Mouse (Mus musculus): ENCODE data around the gene Ccdc167. TPM values are rescaled to one million over a fixed set of nuclear protein-coding genes. Genes with fewer than 3 reads are reported as not detected.
A peak's percentile ranks its signal among the peaks of the same experiment; 100 is the strongest.

The Ccdc167 gene
- polyA plus RNA-seq, 1 experiment from 2014 or later, result 15.1 TPM

GRCm38 (mm10) chr17:29678526-29678925 is 38.3 kb downstream of the Ccdc167 start:
- no peak overlapping the region for H3K27ac ChIP-seq (replicated peaks)
- no peaks in the 10 kb centered on the region for H3K4me1 ChIP-seq
- H3K4me3 ChIP-seq, result no peak overlapping the region
- no peak for DNase-seq (ENCODE audit: low spot score)
- H3K27me3 ChIP-seq (ENCODE audit: low read depth, poor library complexity, severe bottlenecking), result no peaks in the 10 kb centered on the region
- 92% methylated on average over 8 of the region's 8 CpGs for WGBS
- H3K36me3 ChIP-seq, result peaks cover 99% of the 10 kb centered on the region
- H3K9me3 ChIP-seq (replicated peaks), result no peaks in the 10 kb centered on the region

GRCm38 (mm10) chr17:29673325-29673724 is 43.5 kb downstream of the Ccdc167 start:
- H3K4me3 ChIP-seq, result no peak overlapping the region
- peaks cover 2% of the 10 kb centered on the region; the same call in 1 of the 2 replicates for H3K4me1 ChIP-seq
- H3K27me3 ChIP-seq (ENCODE audit: low read depth, poor library complexity, severe bottlenecking), result no peaks in the 10 kb centered on the region
- no peak for DNase-seq (ENCODE audit: low spot score)
- no peaks in the 10 kb centered on the region for H3K9me3 ChIP-seq (replicated peaks)
- H3K36me3 ChIP-seq, result peaks cover 93% of the 10 kb centered on the region
- WGBS, result 93% methylated on average over 4 of the region's 4 CpGs
- H3K27ac ChIP-seq (replicated peaks), result no peak overlapping the region

- H3K36me3 ChIP-seq, result peaks cover 92% of the 10 kb centered on the region
- H3K27me3 ChIP-seq (ENCODE audit: low read depth, poor library complexity, severe bottlenecking), result no peaks in the 10 kb centered on the region
- H3K27ac ChIP-seq (replicated peaks), result no peak overlapping the region
- peaks cover 10% of the 10 kb centered on the region; the same call in 1 of the 2 replicates for H3K4me1 ChIP-seq
- no peaks in the 10 kb centered on the region for H3K9me3 ChIP-seq (replicated peaks)
- DNase-seq (ENCODE audit: low spot score), result no peak
- 96% methylated on average over 2 of the region's 2 CpGs for WGBS
- no peak overlapping the region for H3K4me3 ChIP-seq
These were observed 45.8 kb downstream of the Ccdc167 start for GRCm38 (mm10) chr17:29671021-29671420.

GRCm38 (mm10) chr17:29669936-29670335 is 46.9 kb downstream of the Ccdc167 start:
- Histone ChIP-seq H3K27me3 (ENCODE audit: low read depth, poor library complexity, severe bottlenecking) (no peaks in the 10 kb centered on the region), H3K27ac (replicated peaks) (no peak overlapping the region), H3K36me3 (peaks cover 91% of the 10 kb centered on the region), H3K9me3 (replicated peaks) (no peaks in the 10 kb centered on the region), H3K4me3 (no peak overlapping the region), H3K4me1 (peaks cover 10% of the 10 kb centered on the region; the same call in 1 of the 2 replicates)
- DNase-seq (ENCODE audit: low spot score), result no peak

GRCm38 (mm10) chr17:29669030-29669429 is 47.8 kb downstream of the Ccdc167 start:
- peaks cover 10% of the 10 kb centered on the region; the same call in 1 of the 2 replicates for H3K4me1 ChIP-seq
- H3K27ac ChIP-seq (replicated peaks), result no peak overlapping the region
- peaks cover 91% of the 10 kb centered on the region for H3K36me3 ChIP-seq
- no peaks in the 10 kb centered on the region for H3K9me3 ChIP-seq (replicated peaks)
- WGBS, result 96% methylated on average over 4 of the region's 4 CpGs
- H3K4me3 ChIP-seq, result no peak overlapping the region
- no peak for DNase-seq (ENCODE audit: low spot score)
- no peaks in the 10 kb centered on the region for H3K27me3 ChIP-seq (ENCODE audit: low read depth, poor library complexity, severe bottlenecking)

GRCm38 (mm10) chr17:29668051-29668986 is 48.5 kb downstream of the Ccdc167 start:
- no peaks in the 10 kb centered on the region for H3K9me3 ChIP-seq (replicated peaks)
- no peak overlapping the region for H3K4me3 ChIP-seq
- H3K36me3 ChIP-seq, result peaks cover 91% of the 10 kb centered on the region
- no peaks in the 10 kb centered on the region for H3K27me3 ChIP-seq (ENCODE audit: low read depth, poor library complexity, severe bottlenecking)
- 80% methylated on average over 10 of the region's 10 CpGs for WGBS
- H3K27ac ChIP-seq (replicated peaks), result no peak overlapping the region
- no peak for DNase-seq (ENCODE audit: low spot score)
- H3K4me1 ChIP-seq, result peaks cover 10% of the 10 kb centered on the region; the same call in 1 of the 2 replicates

GRCm38 (mm10) chr17:29662145-29662544 is 54.7 kb downstream of the Ccdc167 start:
- WGBS, result 93% methylated on average over 6 of the region's 6 CpGs
- Histone ChIP-seq H3K9me3 (replicated peaks) (no peaks in the 10 kb centered on the region), H3K27me3 (ENCODE audit: low read depth, poor library complexity, severe bottlenecking) (no peaks in the 10 kb centered on the region), H3K27ac (replicated peaks) (no peak overlapping the region), H3K4me3 (no peak overlapping the region), H3K36me3 (peaks cover 44% of the 10 kb centered on the region), H3K4me1 (peaks cover 11% of the 10 kb centered on the region)
- no peak for DNase-seq (ENCODE audit: low spot score)

- Histone ChIP-seq H3K4me1 (peaks cover 11% of the 10 kb centered on the region), H3K4me3 (peak overlapping the region; percentile 97), H3K27ac (replicated peaks) (peak overlapping the region; percentile 96), H3K27me3 (ENCODE audit: low read depth, poor library complexity, severe bottlenecking) (no peaks in the 10 kb centered on the region), H3K9me3 (replicated peaks) (no peaks in the 10 kb centered on the region), H3K36me3 (peaks cover 31% of the 10 kb centered on the region)
- no peak for DNase-seq (ENCODE audit: low spot score)
- WGBS, result under 1% methylated on average over 38 of the region's 41 CpGs
These were observed 56.0 kb downstream of the Ccdc167 start for GRCm38 (mm10) chr17:29660762-29661391.

- peaks cover 26% of the 10 kb centered on the region for H3K36me3 ChIP-seq
- H3K4me1 ChIP-seq, result peaks cover 11% of the 10 kb centered on the region
- peak within 1 kb of the TSS; percentile 96 for H3K27ac ChIP-seq (replicated peaks)
- peak; percentile 95 for DNase-seq (ENCODE audit: low spot score)
- no peaks in the 10 kb centered on the region for H3K27me3 ChIP-seq (ENCODE audit: low read depth, poor library complexity, severe bottlenecking)
- 1% methylated on average over 41 of the region's 41 CpGs for WGBS
- H3K9me3 ChIP-seq (replicated peaks), result no peaks in the 10 kb centered on the region
- H3K4me3 ChIP-seq, result peak within 1 kb of the TSS; percentile 97
These were observed 56.6 kb downstream of the Ccdc167 start, which contains the start of gene Cmtr1 for GRCm38 (mm10) chr17:29660076-29660761. Gene Cmtr1, plus strand, starts transcription at chr17:29660595.

- Histone ChIP-seq H3K27ac (replicated peaks) (no peak overlapping the region), H3K4me3 (no peak overlapping the region), H3K36me3 (peaks cover 6% of the 10 kb centered on the region), H3K4me1 (peaks cover 11% of the 10 kb centered on the region), H3K9me3 (replicated peaks) (0 out of 2 replicates have a peak, but pooled peaks cover 2% of the 10 kb centered on the region), H3K27me3 (ENCODE audit: low read depth, poor library complexity, severe bottlenecking) (no peaks in the 10 kb centered on the region)
- no peak for DNase-seq (ENCODE audit: low spot score)
- WGBS, result 88% methylated on average over 2 of the region's 2 CpGs
These were observed 58.6 kb downstream of the Ccdc167 start for GRCm38 (mm10) chr17:29658249-29658648.

- Histone ChIP-seq H3K4me1 (0 out of 2 replicates have a peak, but pooled peaks cover 4% of the 10 kb centered on the region), H3K27ac (replicated peaks) (no peak overlapping the region), H3K27me3 (ENCODE audit: low read depth, poor library complexity, severe bottlenecking) (no peaks in the 10 kb centered on the region), H3K4me3 (no peak overlapping the region), H3K9me3 (replicated peaks) (no peaks in the 10 kb centered on the region), H3K36me3 (peaks cover 73% of the 10 kb centered on the region)
- 66% methylated on average over 3 of the region's 3 CpGs for WGBS
- no peak for DNase-seq (ENCODE audit: low spot score)
These were observed 74.6 kb downstream of the Ccdc167 start for GRCm38 (mm10) chr17:29642219-29642618.

- Histone ChIP-seq H3K27me3 (ENCODE audit: low read depth, poor library complexity, severe bottlenecking) (no peaks in the 10 kb centered on the region), H3K36me3 (peaks cover 78% of the 10 kb centered on the region), H3K9me3 (replicated peaks) (no peaks in the 10 kb centered on the region), H3K27ac (replicated peaks) (no peak overlapping the region), H3K4me3 (no peak overlapping the region), H3K4me1 (0 out of 2 replicates have a peak, but pooled peaks cover 4% of the 10 kb centered on the region)
- no peak for DNase-seq (ENCODE audit: low spot score)
- 95% methylated on average over 11 of the region's 11 CpGs for WGBS
These were observed 75.9 kb downstream of the Ccdc167 start for GRCm38 (mm10) chr17:29640971-29641370.
